Mouse (Mus musculus): ENCODE data around the gene Itga2. TPM values are rescaled to one million over a fixed set of nuclear protein-coding genes. Genes with fewer than 3 reads are reported as not detected.

Itga2 gene
- polyA plus RNA-seq (2015; fragmentation: Nextera tagmentation; extraction: Ambion mirVana) = 4.3 and 5.4 TPM in 2 replicates

GRCm38 (mm10) chr13:114931775-114932294 is at the start of gene Itga2:
Gene Itga2 (minus strand): TSS chr13:114932100.

GRCm38 (mm10) chr13:114817751-114818360 is 114.0 kb downstream of the Itga2 start, which contains the start of gene Mocs2:
Gene Mocs2 (plus strand): TSS chr13:114818236.

Other genes starting within 250 kb of the Itga2 start
- 122 and 124 TPM in 2 replicates for gene Mocs2, start 113.9 kb downstream of the Itga2 start, polyA plus RNA-seq (2015; fragmentation: Nextera tagmentation; extraction: Ambion mirVana)
- 6.3 and 6.8 TPM in 2 replicates for gene Pelo, start 158.1 kb upstream of the Itga2 start, polyA plus RNA-seq (2015; fragmentation: Nextera tagmentation; extraction: Ambion mirVana)
- 32.9 and 36.7 TPM in 2 replicates for gene Gm49395, start 169.8 kb upstream of the Itga2 start, polyA plus RNA-seq (2015; fragmentation: Nextera tagmentation; extraction: Ambion mirVana)
- 123 and 150 TPM in 2 replicates for gene Itga1, start 169.9 kb upstream of the Itga2 start, polyA plus RNA-seq (2015; fragmentation: Nextera tagmentation; extraction: Ambion mirVana)

Data from urinary bladder, postnatal 0 days (tissue).